Mouse (Mus musculus): ENCODE results near the gene Pik3r1.

DNA sequence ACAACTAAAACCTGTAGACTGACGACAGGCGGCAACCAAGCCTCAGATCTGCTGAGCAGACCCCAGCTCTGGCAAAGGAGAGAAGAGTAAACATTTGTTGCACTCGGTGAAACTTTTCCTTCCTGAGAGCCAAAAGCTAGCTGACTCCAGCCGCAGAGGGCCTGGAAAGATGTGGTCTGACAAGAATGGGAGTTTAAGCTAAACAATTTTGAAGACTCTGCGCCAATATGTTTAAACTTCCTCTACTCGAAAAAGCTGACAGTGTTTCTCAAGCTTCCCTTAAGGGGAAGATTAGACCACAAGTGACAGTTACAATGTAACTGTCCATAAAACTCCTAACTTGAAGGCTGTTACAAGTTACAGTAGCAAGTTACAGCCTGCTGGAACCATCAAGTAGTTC is 25.4 kb downstream of the Pik3r1 start:
- TF ChIP-seq CTCF (IDR thresholded peaks at IDR 0.05; ENCODE audit: extremely low read depth, insufficient read length, insufficient replicate concordance, low read depth, low read length) (no peak), POLR2A (IDR thresholded peaks at IDR 0.05; ENCODE audit: low read depth, low read length) (no peak)

Data from small intestine, adult 2 months (tissue).